Mouse (Mus musculus): ENCODE measurements around the gene Dgkz.

Gene Dgkz

DNA sequence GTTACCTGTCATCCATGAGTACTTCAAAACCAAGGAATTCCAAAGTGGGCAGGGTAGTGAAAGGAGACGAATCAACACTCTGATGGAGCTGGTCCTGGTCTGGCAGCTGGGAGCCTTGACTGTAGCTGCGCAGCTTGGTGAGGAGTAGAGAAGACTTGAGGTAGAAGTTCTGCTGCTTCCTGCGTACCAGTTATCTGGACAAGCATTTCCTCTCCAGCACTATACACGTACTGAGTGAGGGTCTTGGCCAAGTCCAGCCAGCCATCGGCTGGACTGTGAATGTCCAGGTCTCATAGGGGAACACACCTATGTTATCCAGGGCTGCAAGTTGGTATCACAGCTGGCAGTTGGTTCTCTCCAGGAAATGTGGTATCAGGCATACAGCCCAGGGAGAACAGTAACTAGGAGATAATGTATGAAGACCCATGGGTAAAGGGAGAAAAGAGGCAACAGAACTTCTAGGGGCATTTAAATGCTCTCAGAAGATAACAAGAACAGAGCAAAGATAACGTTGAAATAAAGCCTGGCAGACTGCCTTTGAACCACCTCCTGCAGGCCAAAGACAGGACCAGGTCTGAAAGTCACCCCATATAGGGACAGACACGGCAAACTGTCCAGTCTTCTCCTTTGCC lies 59.2 kb downstream of the Dgkz start:
- DNase-seq = no peak

DNA sequence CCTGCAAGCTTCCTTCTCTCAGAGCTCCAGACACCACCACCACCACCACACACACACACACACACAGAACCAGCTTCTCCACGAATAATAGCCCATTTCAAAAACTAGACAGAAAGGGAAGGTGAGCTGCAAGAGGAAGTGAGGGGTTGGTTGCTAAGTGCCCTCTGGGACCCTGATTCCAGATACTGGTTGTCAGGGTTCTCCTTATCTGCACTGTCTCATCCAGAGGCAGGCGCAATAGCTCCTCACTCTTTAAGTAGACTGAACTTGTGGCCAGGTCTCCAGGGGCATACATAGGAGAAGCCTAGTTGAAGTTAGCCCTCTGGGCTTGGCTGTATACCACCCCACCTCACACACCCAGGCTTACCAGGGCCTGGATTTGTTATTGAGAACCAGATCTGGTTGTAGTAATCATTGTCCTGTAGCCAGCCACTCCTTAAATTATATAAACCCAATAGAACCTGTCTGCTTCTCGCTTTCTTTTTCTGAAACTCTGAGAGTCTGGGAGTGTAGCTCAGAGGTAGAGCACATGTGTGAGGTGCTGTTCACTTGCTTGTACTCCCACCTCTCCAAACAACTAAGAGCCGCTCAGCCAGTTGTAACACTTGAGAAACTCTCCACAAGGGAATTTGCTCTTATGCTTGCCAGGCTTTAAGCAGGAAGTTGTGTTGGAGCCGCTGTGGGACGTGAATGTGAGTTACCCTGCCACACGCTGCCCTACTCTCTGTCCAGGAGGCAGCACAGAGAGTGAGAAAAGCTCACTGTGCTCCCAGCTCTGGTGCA lies 62.1 kb downstream of the Dgkz start:
- DNase-seq = no peak

DNA sequence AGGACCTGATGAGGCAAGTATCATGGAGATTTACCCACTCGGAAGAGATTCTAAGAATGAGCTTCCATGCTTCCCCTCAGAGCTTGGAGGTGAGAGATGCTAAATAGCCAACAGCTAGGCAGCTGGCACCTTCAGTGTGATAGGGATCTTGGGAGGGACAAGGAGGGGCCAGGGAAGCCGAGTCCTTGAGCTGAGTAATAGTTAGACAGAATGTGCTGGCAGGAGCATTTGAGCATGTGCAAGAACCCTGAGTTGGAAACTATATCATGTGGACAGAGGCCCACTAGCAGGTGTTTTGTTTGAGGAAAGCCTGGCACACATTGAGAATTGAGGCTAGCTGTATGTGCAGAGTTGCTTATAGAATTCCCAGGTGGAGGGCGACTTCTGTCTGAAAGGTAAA lies 63.0 kb downstream of the Dgkz start:
- DNase-seq = no peak

DNA sequence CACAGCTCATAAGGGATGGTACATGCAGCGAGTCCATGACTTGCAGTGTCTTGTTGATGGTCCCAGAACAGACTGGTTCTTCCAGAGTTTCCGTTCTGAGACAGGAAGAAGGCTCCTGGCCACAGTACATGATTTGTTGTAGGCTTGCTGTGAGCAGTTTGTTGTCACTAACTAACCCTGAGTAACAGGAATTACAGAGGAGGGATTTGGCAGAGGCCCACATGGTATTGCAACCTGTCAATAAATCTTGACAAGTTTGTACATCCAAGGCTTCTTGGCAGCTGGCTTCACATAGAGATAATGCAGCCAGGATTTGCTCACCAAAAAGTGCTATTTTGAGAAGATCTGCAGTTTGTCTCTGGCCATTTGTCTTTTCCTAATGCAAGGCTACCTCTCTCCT lies 69.5 kb downstream of the Dgkz start:
- DNase-seq = no peak

- DNase-seq = peak; percentile 47
Observed at GRCm38 (mm10) chr2:91904618-91905307, 70.9 kb downstream of the Dgkz start.

DNA sequence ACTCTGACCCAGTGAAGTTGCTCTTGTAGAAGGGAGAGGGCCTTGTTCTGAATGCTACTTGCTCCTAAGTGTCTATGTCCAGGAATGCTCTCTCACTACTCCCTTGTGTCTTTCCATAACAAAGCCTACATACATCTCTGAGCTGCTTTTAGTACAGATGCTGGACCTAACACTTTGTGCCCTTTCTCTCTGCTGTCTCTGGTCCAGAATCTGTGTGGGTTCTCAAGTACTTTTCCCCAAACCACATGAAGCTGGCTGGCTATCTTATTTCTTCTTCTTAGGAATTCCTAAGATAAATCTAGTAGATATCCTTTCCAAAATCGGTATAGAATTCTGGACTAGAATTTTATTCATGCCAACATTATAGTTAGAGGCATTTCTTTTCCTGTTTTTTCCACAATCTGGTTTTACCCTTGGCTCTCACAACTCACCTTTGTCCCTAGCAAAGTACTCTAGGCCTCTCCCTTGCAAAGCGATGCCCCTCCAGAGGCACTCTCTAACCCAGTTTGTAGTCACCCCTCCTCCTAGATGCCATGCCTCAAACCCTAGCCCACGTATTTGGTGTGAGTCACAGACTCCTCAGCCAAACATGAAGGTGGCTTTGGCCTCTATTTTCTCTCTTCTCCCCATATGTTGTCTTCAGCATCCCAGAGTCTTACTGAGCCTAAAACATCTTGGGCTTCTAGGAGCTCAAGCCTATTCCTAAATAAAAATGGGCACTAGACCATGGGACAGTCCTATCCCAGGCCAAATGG lies 72.3 kb downstream of the Dgkz start:
- peak; percentile 36 for DNase-seq

GRCm38 (mm10) chr2:91902336-91902735 lies 73.3 kb downstream of the Dgkz start:
- DNase-seq = no peak

DNA sequence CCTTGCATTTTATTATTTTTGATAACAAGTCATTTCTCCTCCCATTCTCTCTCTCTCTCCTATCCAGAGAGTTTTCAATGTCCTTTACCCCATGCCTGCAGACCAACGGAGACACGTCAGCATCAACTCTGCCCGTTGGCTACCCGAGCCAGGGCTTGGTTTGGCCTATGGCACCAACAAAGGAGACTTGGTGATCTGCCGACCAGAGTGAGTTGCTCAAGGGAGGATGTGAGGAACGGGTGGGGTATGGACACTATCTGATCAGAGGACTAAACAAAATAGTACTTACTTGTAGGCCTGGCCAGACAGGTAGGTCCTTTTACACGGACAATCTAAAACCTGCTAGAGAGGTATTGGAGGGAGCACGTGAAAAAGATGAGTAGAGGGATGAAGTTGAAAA lies 75.2 kb downstream of the Dgkz start:
- DNase-seq = no peak

DNA sequence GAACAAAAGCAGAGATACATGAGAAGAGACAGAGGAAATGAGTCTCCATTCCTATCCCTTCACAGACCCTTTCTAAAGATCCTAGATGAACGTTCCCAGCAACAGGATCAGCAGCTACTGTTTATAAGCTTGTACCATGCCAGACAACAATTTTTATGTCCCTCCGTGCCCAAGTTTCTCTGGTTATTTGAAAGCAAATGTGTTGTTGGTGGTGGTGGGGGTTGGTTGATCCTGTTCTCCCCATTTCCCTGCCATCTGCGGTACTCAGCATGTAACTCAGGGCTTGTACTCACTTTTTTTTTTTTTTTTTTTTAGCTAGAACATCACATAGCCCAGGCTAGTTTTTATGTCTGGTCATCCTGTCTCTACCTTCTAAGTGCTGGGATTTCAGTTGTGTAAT lies 76.5 kb downstream of the Dgkz start:
- no peak for DNase-seq

DNA sequence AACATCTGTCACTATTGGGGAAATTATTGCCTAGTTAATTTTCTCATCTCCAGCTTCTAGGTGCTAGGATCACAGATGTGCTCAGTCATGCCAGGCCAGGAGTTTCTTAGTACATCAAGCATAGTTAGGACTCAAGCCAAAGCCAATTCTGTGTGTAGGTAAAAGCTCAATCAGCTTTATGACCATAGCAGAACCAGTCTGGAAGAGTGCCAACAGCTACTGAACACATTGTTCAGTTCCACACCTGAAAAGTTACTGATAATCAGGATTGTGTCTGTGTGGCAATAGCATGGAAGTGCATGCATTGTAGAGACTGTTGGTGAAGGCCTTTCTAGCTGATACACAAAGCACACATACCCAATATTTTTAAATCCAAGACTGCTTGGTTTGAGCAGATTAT lies 77.7 kb downstream of the Dgkz start:
- no peak for DNase-seq

DNA sequence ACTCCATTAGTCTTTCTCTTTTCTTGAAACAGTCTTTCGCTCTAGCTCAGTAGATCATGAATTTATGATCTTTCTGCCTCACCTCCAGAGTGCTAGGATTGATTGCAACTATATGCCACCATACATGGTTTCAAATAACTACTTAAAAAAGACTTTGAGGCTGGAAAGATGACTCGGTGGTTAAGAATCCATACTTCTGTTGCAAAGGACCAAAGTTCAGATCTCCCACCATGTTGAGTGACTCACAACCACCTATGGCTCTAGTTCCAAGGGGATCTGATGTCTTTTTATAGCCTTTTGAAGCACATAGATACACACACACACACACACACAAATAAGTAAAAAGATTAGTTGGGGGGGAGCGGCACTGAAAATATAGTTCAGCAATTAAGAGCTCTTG lies 80.3 kb downstream of the Dgkz start:
- DNase-seq = no peak

DNA sequence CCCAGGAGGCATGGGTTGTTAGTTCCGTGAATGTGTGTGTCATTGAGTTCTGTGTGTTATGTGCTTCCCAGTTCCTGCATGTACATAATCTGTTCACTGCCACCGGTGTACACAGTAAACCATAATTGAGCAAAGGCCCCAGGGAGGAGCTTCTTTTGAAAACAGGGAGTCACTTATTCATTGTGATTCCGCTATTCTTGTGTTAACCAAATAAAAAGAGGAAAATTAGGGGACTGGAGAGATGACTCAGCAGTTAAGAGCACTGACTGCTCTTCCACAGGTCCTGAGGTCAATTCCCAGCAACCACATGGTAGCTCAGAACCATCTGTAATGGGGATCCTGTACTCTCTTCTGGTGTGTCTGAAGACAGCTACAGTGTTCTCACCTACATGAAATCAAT lies 80.9 kb downstream of the Dgkz start:
- DNase-seq = no peak

DNA sequence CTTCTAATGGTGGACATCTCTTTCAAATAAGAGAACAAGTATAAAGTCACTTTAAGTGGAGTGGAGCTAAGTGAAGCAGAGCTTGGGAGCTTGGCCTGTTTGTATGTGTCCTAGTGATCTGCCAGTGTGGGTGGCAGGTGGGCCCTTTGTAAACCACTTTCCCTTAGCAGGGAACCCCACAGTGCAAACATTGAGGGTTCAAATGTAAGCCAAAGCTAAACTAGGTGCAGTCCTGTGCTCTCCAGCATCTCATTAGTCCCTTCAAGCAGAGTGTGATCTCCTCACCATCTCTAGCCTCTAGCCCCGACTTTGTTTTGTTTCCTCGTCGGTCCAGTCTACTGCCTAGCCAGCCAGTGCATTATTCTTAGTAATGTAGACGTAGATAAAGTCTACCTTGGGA lies 91.0 kb downstream of the Dgkz start:
- no peak for DNase-seq

- DNase-seq = no peak
Observed at GRCm38 (mm10) chr2:91883961-91884360, 91.7 kb downstream of the Dgkz start.

Measured in right cerebral cortex, postnatal 25 days (tissue).